Mouse (Mus musculus) limb, embryonic 13.5 days (tissue): ENCODE data around the gene Oxsm. TPM values are rescaled to one million over a fixed set of nuclear protein-coding genes. Genes with fewer than 3 reads are reported as not detected.

Source experiments
- ATAC-seq: fragments of 200-750 bp; cut with Nextera tagmentation; 2 replicates; pipeline ENCODE4 v1.8.0; 2017; ENCODE audit warnings: low read depth, moderate number of reproducible peaks, moderate TSS enrichment; ENCODE audit not compliant: low FRiP score
- H3K27ac ChIP-seq: fragments of 300-500 bp; sonication (generic); 2 replicates; pipeline ENCODE4 v1.5.1; 2015; ENCODE audit warnings: inconsistent platforms, mild to moderate bottlenecking, moderate library complexity
- H3K27me3 ChIP-seq: fragments of 300-500 bp; sonication (generic); 2 replicates; pipeline ENCODE4 v1.6.1; 2015; ENCODE audit warnings: mild to moderate bottlenecking, inconsistent platforms
- H3K36me3 ChIP-seq: fragments of 300-500 bp; sonication (generic); 2 replicates; pipeline ENCODE4 v1.6.1; 2015; ENCODE audit warnings: inconsistent platforms, mild to moderate bottlenecking, moderate library complexity
- H3K4me1 ChIP-seq: fragments of 300-500 bp; sonication (generic); 2 replicates; pipeline ENCODE4 v1.6.1; 2015; ENCODE audit warnings: inconsistent platforms
- H3K4me2 ChIP-seq: fragments of 300-500 bp; sonication (generic); replicated peaks from 2 replicates; pipeline ENCODE4 v1.6.1; 2015; ENCODE audit warnings: inconsistent platforms, mild to moderate bottlenecking, moderate library complexity
- H3K4me3 ChIP-seq: fragments of 300-500 bp; sonication (generic); 2 replicates; pipeline ENCODE4 v1.5.1; 2015; ENCODE audit warnings: moderate library complexity, mild to moderate bottlenecking, inconsistent platforms
- H3K9ac ChIP-seq: fragments of 300-500 bp; sonication (generic); 2 replicates; pipeline ENCODE4 v1.6.1; 2015; ENCODE audit warnings: mild to moderate bottlenecking, inconsistent platforms
- H3K9me3 ChIP-seq: fragments of 300-500 bp; sonication (generic); 2 replicates; pipeline ENCODE4 v1.6.1; 2016; ENCODE audit warnings: inconsistent platforms
- WGBS: fragments of 180-500 bp; shearing (Covaris S2); methylation state at CpG from one replicate; pipeline ENCODE4 v1.1.7; 2015; 5-methylcytosine and 5-hydroxymethylcytosine counted together
- polyA plus RNA-seq: library from polyadenylated mRNA; unstranded; fragments of >200 nt; fragmentation: Nextera tagmentation; extraction: Ambion mirVana; gene quantifications from 2 replicates; pipeline ENCODE4 v1.2.1, GENCODE M21; 2015

Oxsm gene
- polyA plus RNA-seq: 1.4 and 1.6 TPM in 2 replicates

- WGBS: under 1% methylated on average over 65 of the region's 65 CpGs
- ATAC-seq: peak; percentile 99
- H3K9ac ChIP-seq: peak within 1 kb of the TSS; percentile 95
- no peaks in the 10 kb centered on the region for H3K36me3 ChIP-seq
- H3K27me3 ChIP-seq: no peaks in the 10 kb centered on the region
- H3K4me3 ChIP-seq: peak within 1 kb of the TSS; percentile 73
- H3K9me3 ChIP-seq: no peaks in the 10 kb centered on the region
- peak within 1 kb of the TSS; percentile 84 for H3K27ac ChIP-seq
- H3K4me1 ChIP-seq: peaks cover 14% of the 10 kb centered on the region
- H3K4me2 ChIP-seq: peak within 1 kb of the TSS; percentile 80
Observed at GRCm38 (mm10) chr14:16249171-16249874, at the start of gene Oxsm, which contains the start of gene Ngly1. Gene Oxsm, minus strand, starts transcription at chr14:16249808. Gene Ngly1, plus strand, starts transcription at chr14:16249280.

- H3K4me2 ChIP-seq: no peak overlapping the region
- H3K9me3 ChIP-seq: no peaks in the 10 kb centered on the region
- H3K9ac ChIP-seq: no peak overlapping the region
- H3K27ac ChIP-seq: peak overlapping the region; percentile 34; the same call in 1 of the 2 replicates
- 0 out of 2 replicates have a peak, but pooled peaks have one; percentile 40 for ATAC-seq
- WGBS: 37% methylated on average over 2 of the region's 2 CpGs
- no peaks in the 10 kb centered on the region for H3K27me3 ChIP-seq
- H3K4me1 ChIP-seq: peaks cover 14% of the 10 kb centered on the region
- peaks cover 19% of the 10 kb centered on the region for H3K36me3 ChIP-seq
- no peak overlapping the region for H3K4me3 ChIP-seq
Observed at GRCm38 (mm10) chr14:16296816-16297468, 47.3 kb upstream of the Oxsm start.

- no peak overlapping the region for H3K9ac ChIP-seq
- H3K4me2 ChIP-seq: no peak overlapping the region
- H3K4me3 ChIP-seq: no peak overlapping the region
- H3K36me3 ChIP-seq: peaks cover 15% of the 10 kb centered on the region
- H3K27ac ChIP-seq: no peak overlapping the region
- peaks cover 16% of the 10 kb centered on the region for H3K4me1 ChIP-seq
- no peaks in the 10 kb centered on the region for H3K27me3 ChIP-seq
- 69% methylated on average over 1 of the region's 1 CpGs for WGBS
- no peaks in the 10 kb centered on the region for H3K9me3 ChIP-seq
- no peak for ATAC-seq
Observed at GRCm38 (mm10) chr14:16293921-16294320, 44.3 kb upstream of the Oxsm start.

GRCm38 (mm10) chr14:16293015-16293414 is 43.4 kb upstream of the Oxsm start:
- no peak for ATAC-seq
- 0 out of 2 replicates have a peak overlapping the region, but pooled peaks have one; percentile 39 for H3K27ac ChIP-seq
- no peaks in the 10 kb centered on the region for H3K9me3 ChIP-seq
- no peak overlapping the region for H3K4me3 ChIP-seq
- peaks cover 16% of the 10 kb centered on the region for H3K4me1 ChIP-seq
- no peak overlapping the region for H3K4me2 ChIP-seq
- H3K27me3 ChIP-seq: no peaks in the 10 kb centered on the region
- H3K36me3 ChIP-seq: peaks cover 15% of the 10 kb centered on the region
- no peak overlapping the region for H3K9ac ChIP-seq

- Histone ChIP-seq H3K27ac (peak overlapping the region; percentile 76; the same call in 1 of the 2 replicates), H3K36me3 (peaks cover 15% of the 10 kb centered on the region), H3K9ac (no peak overlapping the region), H3K4me2 (no peak overlapping the region), H3K4me3 (no peak overlapping the region), H3K4me1 (peaks cover 13% of the 10 kb centered on the region), H3K27me3 (no peaks in the 10 kb centered on the region), H3K9me3 (no peaks in the 10 kb centered on the region)
- peak; percentile 80 for ATAC-seq
- WGBS: 6% methylated on average over 1 of the region's 1 CpGs
Observed at GRCm38 (mm10) chr14:16292371-16292770, 42.8 kb upstream of the Oxsm start.

GRCm38 (mm10) chr14:16283966-16284365 is 34.4 kb upstream of the Oxsm start:
- WGBS: 47% methylated on average over 4 of the region's 4 CpGs
- Histone ChIP-seq H3K27ac (no peak overlapping the region), H3K36me3 (peaks cover 14% of the 10 kb centered on the region), H3K4me1 (no peaks in the 10 kb centered on the region), H3K4me3 (no peak overlapping the region), H3K9ac (no peak overlapping the region), H3K27me3 (no peaks in the 10 kb centered on the region), H3K9me3 (no peaks in the 10 kb centered on the region), H3K4me2 (no peak overlapping the region)
- no peak for ATAC-seq

- no peak for ATAC-seq
- Histone ChIP-seq H3K4me3 (no peak overlapping the region), H3K9me3 (no peaks in the 10 kb centered on the region), H3K36me3 (peaks cover 14% of the 10 kb centered on the region), H3K4me2 (no peak overlapping the region), H3K27ac (no peak overlapping the region), H3K9ac (no peak overlapping the region), H3K4me1 (no peaks in the 10 kb centered on the region), H3K27me3 (no peaks in the 10 kb centered on the region)
- WGBS: 74% methylated on average over 4 of the region's 4 CpGs
Observed at GRCm38 (mm10) chr14:16279196-16279595, 29.6 kb upstream of the Oxsm start.

GRCm38 (mm10) chr14:16273677-16274076 is 24.1 kb upstream of the Oxsm start:
- no peak overlapping the region for H3K9ac ChIP-seq
- H3K27ac ChIP-seq: no peak overlapping the region
- no peak overlapping the region for H3K4me2 ChIP-seq
- H3K27me3 ChIP-seq: no peaks in the 10 kb centered on the region
- H3K9me3 ChIP-seq: no peaks in the 10 kb centered on the region
- no peak for ATAC-seq
- no peak overlapping the region for H3K4me3 ChIP-seq
- H3K4me1 ChIP-seq: no peaks in the 10 kb centered on the region
- 90% methylated on average over 3 of the region's 3 CpGs for WGBS
- H3K36me3 ChIP-seq: peaks cover 22% of the 10 kb centered on the region

- no peaks in the 10 kb centered on the region for H3K9me3 ChIP-seq
- ATAC-seq: no peak
- H3K36me3 ChIP-seq: peaks cover 24% of the 10 kb centered on the region
- no peak overlapping the region for H3K4me3 ChIP-seq
- H3K4me2 ChIP-seq: no peak overlapping the region
- no peaks in the 10 kb centered on the region for H3K4me1 ChIP-seq
- no peak overlapping the region for H3K9ac ChIP-seq
- H3K27ac ChIP-seq: no peak overlapping the region
- no peaks in the 10 kb centered on the region for H3K27me3 ChIP-seq
- WGBS: 93% methylated on average over 2 of the region's 2 CpGs
Observed at GRCm38 (mm10) chr14:16269776-16270175, 20.2 kb upstream of the Oxsm start.

- no peak overlapping the region for H3K4me2 ChIP-seq
- no peak overlapping the region for H3K27ac ChIP-seq
- H3K4me3 ChIP-seq: no peak overlapping the region
- no peaks in the 10 kb centered on the region for H3K4me1 ChIP-seq
- 75% methylated on average over 5 of the region's 5 CpGs for WGBS
- ATAC-seq: no peak
- no peaks in the 10 kb centered on the region for H3K27me3 ChIP-seq
- peaks cover 23% of the 10 kb centered on the region for H3K36me3 ChIP-seq
- H3K9ac ChIP-seq: no peak overlapping the region
- no peaks in the 10 kb centered on the region for H3K9me3 ChIP-seq
Observed at GRCm38 (mm10) chr14:16267028-16267427, 17.4 kb upstream of the Oxsm start.

- peaks cover 27% of the 10 kb centered on the region for H3K36me3 ChIP-seq
- no peak overlapping the region for H3K9ac ChIP-seq
- no peaks in the 10 kb centered on the region for H3K4me1 ChIP-seq
- WGBS: 85% methylated on average over 3 of the region's 3 CpGs
- no peak for ATAC-seq
- no peak overlapping the region for H3K27ac ChIP-seq
- H3K4me3 ChIP-seq: no peak overlapping the region
- H3K27me3 ChIP-seq: no peaks in the 10 kb centered on the region
- H3K9me3 ChIP-seq: no peaks in the 10 kb centered on the region
- H3K4me2 ChIP-seq: no peak overlapping the region
Observed at GRCm38 (mm10) chr14:16261869-16262268, 12.3 kb upstream of the Oxsm start.

GRCm38 (mm10) chr14:16260541-16260940 is 10.9 kb upstream of the Oxsm start:
- Histone ChIP-seq H3K9ac (no peak overlapping the region), H3K27me3 (no peaks in the 10 kb centered on the region), H3K36me3 (peaks cover 32% of the 10 kb centered on the region), H3K4me1 (no peaks in the 10 kb centered on the region), H3K27ac (no peak overlapping the region), H3K4me3 (no peak overlapping the region), H3K9me3 (no peaks in the 10 kb centered on the region), H3K4me2 (no peak overlapping the region)
- ATAC-seq: no peak
- WGBS: 78% methylated on average over 6 of the region's 6 CpGs
